Mouse (Mus musculus) stomach, embryonic 16.5 days (tissue): ENCODE data around the gene Lgr4. TPM values are rescaled to one million over a fixed set of nuclear protein-coding genes. Genes with fewer than 3 reads are reported as not detected.

Experiments
- ATAC-seq: fragments of 200-750 bp; cut with Nextera tagmentation; 2 replicates; pipeline ENCODE4 v1.8.0; 2017; ENCODE audit warnings: moderate number of reproducible peaks, moderate TSS enrichment; ENCODE audit not compliant: insufficient read depth, low FRiP score
- H3K27ac ChIP-seq: fragments of 300-500 bp; sonication (generic); 2 replicates; pipeline ENCODE4 v1.5.1; 2014; ENCODE audit warnings: low read length
- H3K27me3 ChIP-seq: fragments of 300-500 bp; sonication (generic); 2 replicates; pipeline ENCODE4 v1.6.1; 2014; ENCODE audit warnings: low read length, control low read depth, mixed read lengths; ENCODE audit not compliant: control insufficient read depth, insufficient read depth
- H3K36me3 ChIP-seq: fragments of 300-500 bp; sonication (generic); 2 replicates; pipeline ENCODE4 v1.6.1; 2014; ENCODE audit warnings: low read length; ENCODE audit not compliant: control insufficient read depth, insufficient read depth
- H3K4me1 ChIP-seq: fragments of 300-500 bp; sonication (generic); 2 replicates; pipeline ENCODE4 v1.6.1; 2014; ENCODE audit warnings: low read length, control low read depth, mixed read lengths; ENCODE audit not compliant: control insufficient read depth, insufficient read depth
- H3K4me2 ChIP-seq: fragments of 300-500 bp; sonication (generic); 2 replicates; pipeline ENCODE4 v1.6.1; 2014; ENCODE audit warnings: low read depth, low read length, mixed read lengths
- H3K4me3 ChIP-seq: fragments of 300-500 bp; sonication (generic); replicated peaks from 2 replicates; pipeline ENCODE4 v1.5.1; 2014; ENCODE audit warnings: mild to moderate bottlenecking, low read length
- H3K9ac ChIP-seq: fragments of 300-500 bp; sonication (generic); 2 replicates; pipeline ENCODE4 v1.6.1; 2014; ENCODE audit warnings: low read length
- H3K9me3 ChIP-seq: fragments of 300-500 bp; sonication (generic); replicated peaks from 2 replicates; pipeline ENCODE4 v1.6.1; 2016; ENCODE audit warnings: low read length, control low read depth; ENCODE audit not compliant: control insufficient read depth
- WGBS: fragments of 180-500 bp; shearing (Covaris S2); extraction: QIAGEN DNeasy Blood & Tissue Kit; methylation state at CpG from one replicate; pipeline ENCODE4 v1.1.7; 2014; 5-methylcytosine and 5-hydroxymethylcytosine counted together
- polyA plus RNA-seq: library from polyadenylated mRNA; unstranded; fragments of >200 nt; fragmentation: Nextera tagmentation; extraction: Ambion mirVana; gene quantifications from 2 replicates; pipeline ENCODE4 v1.2.1, GENCODE M21; 2015

Lgr4 gene
- polyA plus RNA-seq, 1 experiment from 2014 or later: 18.2 TPM

- H3K9ac ChIP-seq: no peak overlapping the region
- 70% methylated on average over 7 of the region's 7 CpGs for whole genome bisulfite sequencing
- no peak for ATAC-seq
- peaks cover 28% of the 10 kb centered on the region for H3K4me1 ChIP-seq
- no peaks in the 10 kb centered on the region; the same call in 1 of the 2 replicates for H3K36me3 ChIP-seq
- no peak overlapping the region for H3K27ac ChIP-seq
- no peak overlapping the region for H3K4me2 ChIP-seq
- H3K9me3 ChIP-seq: no peaks in the 10 kb centered on the region
- H3K27me3 ChIP-seq: no peaks in the 10 kb centered on the region
- H3K4me3 ChIP-seq: no peak overlapping the region
Measured at GRCm38 (mm10) chr2:109927446-109927845, 10.0 kb downstream of the Lgr4 start.

DNA sequence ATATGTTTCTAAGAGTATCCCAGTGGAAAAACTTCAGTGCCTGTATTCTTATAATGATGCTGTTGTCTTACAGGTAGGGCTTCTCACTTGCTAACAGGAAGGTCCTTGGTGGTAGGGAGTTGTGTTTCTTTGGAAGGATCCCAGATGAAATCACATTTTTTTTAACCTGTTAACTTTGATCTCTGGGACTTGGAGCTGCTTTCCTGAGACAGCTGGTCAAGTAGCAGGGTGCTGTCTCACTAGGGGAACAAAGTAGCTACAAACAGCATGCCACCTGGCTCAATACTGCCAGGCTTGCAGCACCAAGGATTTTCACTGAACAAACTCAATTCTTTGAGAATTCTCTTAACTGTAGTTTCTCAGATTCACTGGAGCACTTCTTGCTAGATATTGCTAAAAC lies 10.4 kb downstream of the Lgr4 start:
- H3K27ac ChIP-seq: peak overlapping the region; percentile 15; the same call in 1 of the 2 replicates
- no peaks in the 10 kb centered on the region for H3K27me3 ChIP-seq
- H3K4me1 ChIP-seq: peaks cover 30% of the 10 kb centered on the region
- no peak overlapping the region for H3K9ac ChIP-seq
- no peak overlapping the region for H3K4me2 ChIP-seq
- no peaks in the 10 kb centered on the region for H3K9me3 ChIP-seq
- no peak for ATAC-seq
- H3K36me3 ChIP-seq: no peaks in the 10 kb centered on the region; the same call in 1 of the 2 replicates
- H3K4me3 ChIP-seq: no peak overlapping the region

DNA sequence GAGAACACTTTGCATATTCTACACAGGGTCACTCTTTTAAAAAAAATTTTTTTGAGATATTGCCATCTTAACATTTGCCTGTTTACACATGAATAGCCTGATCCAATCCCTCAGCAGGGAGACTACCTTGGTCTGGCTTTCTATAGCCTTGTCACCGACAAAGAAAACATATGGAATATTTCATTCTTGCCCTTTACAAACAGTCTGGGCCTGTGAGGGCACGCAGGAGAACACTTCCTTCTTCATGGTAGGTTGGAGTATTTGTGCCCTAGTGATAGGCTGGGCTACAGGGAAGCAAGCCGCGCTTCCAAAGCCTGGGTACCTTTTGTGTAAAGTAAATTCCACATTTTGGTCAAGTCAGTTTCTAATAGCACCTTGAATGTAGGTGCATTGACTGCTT lies 11.3 kb downstream of the Lgr4 start:
- H3K36me3 ChIP-seq: no peaks in the 10 kb centered on the region; the same call in 1 of the 2 replicates
- ATAC-seq: peak; percentile 66; the same call in 1 of the 2 replicates

GRCm38 (mm10) chr2:109929256-109929655 lies 11.8 kb downstream of the Lgr4 start:
- H3K4me3 ChIP-seq: no peak overlapping the region
- H3K4me1 ChIP-seq: peaks cover 35% of the 10 kb centered on the region
- peak overlapping the region; percentile 87 for H3K27ac ChIP-seq
- ATAC-seq: no peak
- H3K27me3 ChIP-seq: no peaks in the 10 kb centered on the region
- no peak overlapping the region for H3K9ac ChIP-seq
- WGBS: 43% methylated on average over 3 of the region's 3 CpGs
- no peak overlapping the region for H3K4me2 ChIP-seq
- H3K36me3 ChIP-seq: no peaks in the 10 kb centered on the region; the same call in 1 of the 2 replicates
- H3K9me3 ChIP-seq: no peaks in the 10 kb centered on the region

More for the DNA sequence above, 11.3 kb downstream of the Lgr4 start:
- Histone ChIP-seq H3K4me2 (no peak overlapping the region), H3K27ac (peak overlapping the region; percentile 87), H3K9ac (no peak overlapping the region), H3K4me1 (peaks cover 34% of the 10 kb centered on the region), H3K4me3 (no peak overlapping the region), H3K27me3 (no peaks in the 10 kb centered on the region), H3K9me3 (no peaks in the 10 kb centered on the region)
- 30% methylated on average over 4 of the region's 4 CpGs for WGBS

GRCm38 (mm10) chr2:109930366-109930765 lies 12.9 kb downstream of the Lgr4 start:
- Histone ChIP-seq H3K27me3 (no peaks in the 10 kb centered on the region), H3K4me1 (peaks cover 40% of the 10 kb centered on the region), H3K9me3 (no peaks in the 10 kb centered on the region), H3K36me3 (no peaks in the 10 kb centered on the region; the same call in 1 of the 2 replicates), H3K4me2 (no peak overlapping the region), H3K27ac (no peak overlapping the region), H3K4me3 (no peak overlapping the region), H3K9ac (no peak overlapping the region)
- 91% methylated on average over 5 of the region's 5 CpGs for WGBS
- ATAC-seq: no peak

GRCm38 (mm10) chr2:109930771-109931170 lies 13.3 kb downstream of the Lgr4 start:
- Histone ChIP-seq H3K4me2 (no peak overlapping the region), H3K27me3 (no peaks in the 10 kb centered on the region), H3K4me1 (peaks cover 41% of the 10 kb centered on the region), H3K9ac (no peak overlapping the region), H3K27ac (no peak overlapping the region), H3K9me3 (no peaks in the 10 kb centered on the region), H3K4me3 (no peak overlapping the region), H3K36me3 (no peaks in the 10 kb centered on the region)
- no peak for ATAC-seq
- 88% methylated on average over 4 of the region's 4 CpGs for WGBS

DNA sequence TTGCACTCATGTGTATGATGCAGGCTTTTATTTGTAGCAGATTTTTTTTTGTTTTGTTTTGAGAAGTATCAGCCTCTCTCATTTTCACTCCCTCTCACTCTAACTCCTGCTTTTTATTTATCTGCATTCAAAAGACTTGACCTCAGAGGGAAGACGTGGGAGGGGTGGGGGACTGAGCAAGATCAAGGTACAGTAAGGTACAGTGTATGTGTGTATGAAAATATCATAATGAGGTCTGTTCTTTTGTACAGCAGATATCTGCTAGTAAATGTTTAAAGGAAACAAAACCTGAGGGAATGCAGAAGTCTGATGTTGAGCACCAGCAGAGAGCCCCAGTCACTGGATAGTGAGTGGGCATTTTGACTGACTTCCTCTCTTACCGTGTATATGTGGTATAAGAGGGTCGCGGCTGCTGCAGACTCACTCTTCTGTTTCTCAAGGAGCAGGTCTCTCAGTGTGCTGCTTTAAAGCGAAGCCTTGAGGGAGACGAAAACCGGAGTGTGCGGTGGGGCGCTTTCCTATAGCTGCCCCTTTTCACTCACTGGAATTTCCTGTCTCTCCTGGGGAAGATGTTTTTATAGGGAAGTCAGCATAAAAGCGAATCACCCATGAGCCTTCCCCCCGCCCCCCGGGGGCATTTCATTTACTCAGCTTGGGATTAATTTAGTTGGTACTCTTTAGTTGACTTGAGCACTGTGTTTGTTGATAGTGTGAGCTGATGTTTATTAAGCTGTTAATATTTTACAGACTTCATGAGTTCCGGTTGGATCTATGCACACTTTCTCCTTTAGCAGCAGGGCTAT lies 14.7 kb downstream of the Lgr4 start:
- peak; percentile 67 for ATAC-seq
- Histone ChIP-seq H3K9me3 (no peaks in the 10 kb centered on the region), H3K27ac (peak overlapping the region; percentile 71), H3K4me1 (peaks cover 47% of the 10 kb centered on the region), H3K36me3 (no peaks in the 10 kb centered on the region), H3K4me3 (peak overlapping the region; percentile 17), H3K27me3 (no peaks in the 10 kb centered on the region), H3K4me2 (peak overlapping the region; percentile 36; the same call in 1 of the 2 replicates), H3K9ac (peak overlapping the region; percentile 22; the same call in 1 of the 2 replicates)
- WGBS: 25% methylated on average over 13 of the region's 13 CpGs

GRCm38 (mm10) chr2:109933151-109933550 lies 15.7 kb downstream of the Lgr4 start:
- H3K9me3 ChIP-seq: no peaks in the 10 kb centered on the region
- no peak for ATAC-seq
- no peaks in the 10 kb centered on the region for H3K36me3 ChIP-seq
- H3K4me2 ChIP-seq: no peak overlapping the region
- WGBS: 58% methylated on average over 3 of the region's 3 CpGs
- H3K4me1 ChIP-seq: peaks cover 47% of the 10 kb centered on the region
- H3K9ac ChIP-seq: no peak overlapping the region
- H3K27ac ChIP-seq: peak overlapping the region; percentile 26
- H3K4me3 ChIP-seq: no peak overlapping the region
- H3K27me3 ChIP-seq: no peaks in the 10 kb centered on the region

- H3K4me3 ChIP-seq: no peak overlapping the region
- H3K27ac ChIP-seq: no peak overlapping the region
- H3K9ac ChIP-seq: no peak overlapping the region
- H3K27me3 ChIP-seq: no peaks in the 10 kb centered on the region
- 48% methylated on average over 4 of the region's 4 CpGs for WGBS
- H3K9me3 ChIP-seq: no peaks in the 10 kb centered on the region
- H3K36me3 ChIP-seq: no peaks in the 10 kb centered on the region
- no peak overlapping the region for H3K4me2 ChIP-seq
- no peak for ATAC-seq
- H3K4me1 ChIP-seq: peaks cover 44% of the 10 kb centered on the region
Measured at GRCm38 (mm10) chr2:109934086-109934485, 16.6 kb downstream of the Lgr4 start.
